Mouse (Mus musculus) forebrain, embryonic 14.5 days (tissue): ENCODE results near the gene Gm5796. TPM values are rescaled to one million over a fixed set of nuclear protein-coding genes. Genes with fewer than 3 reads are reported as not detected.
"Not testable (repeated sequence)": the region's sequence is repeated elsewhere in the genome, so short reads cannot be mapped to it uniquely, and the experiment has no call there.

Experiments
- ATAC-seq: fragments of 200-750 bp; cut with Nextera tagmentation; 2 replicates; pipeline ENCODE4 v1.8.0; 2017; ENCODE audit warnings: mild to moderate bottlenecking, moderate library complexity
- DNase-seq: peaks from one replicate; pipeline ENCODE4 v3.0.0-alpha.2; 2015; ENCODE audit warnings: low spot score
- H3K27ac ChIP-seq: fragments of 300-500 bp; sonication (generic); 2 replicates; pipeline ENCODE4 v1.5.1; 2014; ENCODE audit warnings: low read depth, mild to moderate bottlenecking, control low read depth, low read length, moderate library complexity
- H3K27me3 ChIP-seq: fragments of 300-500 bp; sonication (generic); replicated peaks from 2 replicates; pipeline ENCODE4 v1.6.1; 2014; ENCODE audit warnings: low read length, control low read depth, mixed read lengths; ENCODE audit not compliant: control insufficient read depth, insufficient read depth
- H3K36me3 ChIP-seq: fragments of 300-500 bp; sonication (generic); 2 replicates; pipeline ENCODE4 v1.6.1; 2014; ENCODE audit warnings: low read length, control low read depth; ENCODE audit not compliant: control insufficient read depth, insufficient read depth
- H3K4me1 ChIP-seq: fragments of 300-500 bp; sonication (generic); 2 replicates; pipeline ENCODE4 v1.6.1; 2014; ENCODE audit warnings: antibody characterized with exemption, low read length, control low read depth; ENCODE audit not compliant: control insufficient read depth, insufficient read depth
- H3K4me2 ChIP-seq: fragments of 300-500 bp; sonication (generic); 2 replicates; pipeline ENCODE4 v1.6.1; 2014; ENCODE audit warnings: mild to moderate bottlenecking, control low read depth, low read length
- H3K4me3 ChIP-seq: fragments of 300-500 bp; sonication (generic); 2 replicates; pipeline ENCODE4 v1.5.1; 2014; ENCODE audit warnings: low read depth, low read length, control low read depth
- H3K9ac ChIP-seq: fragments of 300-500 bp; sonication (generic); 2 replicates; pipeline ENCODE4 v1.6.1; 2014; ENCODE audit warnings: mild to moderate bottlenecking, low read length, control low read depth, moderate library complexity
- H3K9me3 ChIP-seq: fragments of 300-500 bp; sonication (generic); replicated peaks from 2 replicates; pipeline ENCODE4 v1.6.1; 2016; ENCODE audit warnings: low read length, control low read depth, mixed read lengths; ENCODE audit not compliant: control insufficient read depth
- whole genome bisulfite sequencing: fragments of 180-500 bp; shearing (Covaris S2); extraction: QIAGEN DNeasy Blood & Tissue Kit; methylation state at CpG from one replicate; pipeline ENCODE4 v1.1.7; 2014; 5-methylcytosine and 5-hydroxymethylcytosine counted together
- polyA plus RNA-seq: library from polyadenylated mRNA; unstranded; fragments of >200 nt; fragmentation: Nextera tagmentation; extraction: Ambion mirVana; gene quantifications from 2 replicates; pipeline ENCODE4 v1.2.1, GENCODE M21; 2014

Gm5796 gene
- 3.1 and 4.1 TPM in 2 replicates for polyA plus RNA-seq

DNA sequence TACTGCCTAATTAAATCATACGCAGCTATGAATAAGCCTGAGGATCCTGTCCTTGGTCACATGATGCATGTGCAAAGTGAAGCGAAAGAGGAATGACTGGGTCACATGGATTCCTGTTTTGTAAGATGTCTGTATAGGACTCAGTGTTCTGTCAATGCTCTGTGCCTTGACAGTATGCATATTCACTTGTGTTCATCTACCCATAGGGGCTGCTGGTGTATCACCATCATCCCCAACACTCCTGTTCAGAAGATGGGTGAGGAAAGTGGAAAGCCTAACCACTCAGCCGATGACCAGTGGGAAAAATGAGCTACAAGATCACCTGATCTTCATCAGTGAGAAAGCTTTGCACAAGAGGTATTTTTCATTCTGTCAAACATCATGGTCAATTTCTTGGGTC lies at the start of gene Gm5796:
Gm5796 (plus strand) TSS at position 301 of the 400 bp plus-strand sequence.
- WGBS: 83% methylated on average over 1 of the region's 3 CpGs
- not testable (repeated sequence) for H3K4me1 ChIP-seq

DNA sequence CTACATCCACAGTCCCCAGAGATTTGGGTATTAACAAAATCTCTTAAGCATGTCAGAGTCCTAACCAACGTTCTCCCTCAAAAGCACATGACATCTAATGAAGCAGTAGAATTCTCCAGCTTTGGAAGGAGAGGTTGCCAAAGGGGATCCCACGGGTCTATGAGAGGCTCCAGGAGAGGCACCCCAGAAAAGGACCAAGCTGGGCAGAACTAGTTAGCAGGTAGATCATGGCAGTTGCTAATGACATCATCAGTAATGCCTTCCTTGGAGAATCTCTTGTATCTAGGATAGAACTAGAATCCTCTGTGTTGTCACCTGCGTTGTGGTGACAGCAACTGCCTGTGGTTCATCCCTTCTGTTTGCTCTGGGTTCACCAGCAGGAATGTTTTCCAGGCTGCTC lies 25.6 kb upstream of the Gm5796 start, which contains the start of gene Gm3099:
Gm3099 (plus strand) TSS at position 301 of the 400 bp plus-strand sequence.
- WGBS: 63% methylated on average over 1 of the region's 3 CpGs
- not testable (repeated sequence) for H3K4me1 ChIP-seq, H3K36me3 ChIP-seq, H3K4me3 ChIP-seq, ATAC-seq, DNase-seq, H3K27me3 ChIP-seq, H3K27ac ChIP-seq, H3K4me2 ChIP-seq, H3K9me3 ChIP-seq, H3K9ac ChIP-seq

More for the DNA sequence above, at the start of gene Gm5796:
- not testable (repeated sequence) for DNase-seq, H3K36me3 ChIP-seq, H3K27me3 ChIP-seq, ATAC-seq, H3K4me2 ChIP-seq, H3K27ac ChIP-seq, H3K4me3 ChIP-seq, H3K9me3 ChIP-seq, H3K9ac ChIP-seq

DNA sequence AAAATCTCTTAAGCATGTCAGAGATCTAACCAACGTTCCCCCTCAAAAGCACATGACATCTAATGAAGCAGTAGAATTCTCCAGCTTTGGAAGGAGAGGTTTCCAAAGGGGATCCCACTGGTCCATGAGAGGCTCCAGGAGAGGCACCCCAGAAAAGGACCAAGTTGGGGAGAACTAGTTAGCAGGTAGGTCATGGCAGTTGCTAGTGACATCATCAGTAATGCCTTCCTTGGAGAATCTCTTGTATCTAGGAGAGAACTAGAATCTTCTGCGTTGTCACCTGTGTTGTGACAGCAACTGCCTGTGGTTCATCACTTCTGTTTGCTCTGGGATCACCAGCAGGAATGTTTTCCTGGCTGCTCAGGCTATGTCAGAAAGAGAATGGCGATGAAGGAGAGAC lies 60.1 kb downstream of the Gm5796 start, which contains the start of gene Gm3115:
Gm3115 (plus strand) TSS at position 301 of the 400 bp plus-strand sequence.
- not testable (repeated sequence) for ATAC-seq, H3K4me1 ChIP-seq, H3K4me3 ChIP-seq, H3K4me2 ChIP-seq, H3K27ac ChIP-seq, H3K27me3 ChIP-seq, DNase-seq, H3K36me3 ChIP-seq, H3K9me3 ChIP-seq, H3K9ac ChIP-seq
- 75% methylated on average over 3 of the region's 3 CpGs for WGBS

Other genes with a start within 250 kb of the Gm5796 start
- 2.6 and 4.4 TPM in 2 replicates for gene Gm3002, start 213.9 kb upstream of the Gm5796 start, polyA plus RNA-seq
- gene Gm3033, start 177.7 kb upstream of the Gm5796 start, polyA plus RNA-seq: not detected in 2 replicates
- gene Gm2916, start 139.8 kb upstream of the Gm5796 start, polyA plus RNA-seq: 0.19 TPM in 1 of 2 replicates, not detected in the other
- gene Gm3029, start 92.2 kb upstream of the Gm5796 start, polyA plus RNA-seq: not detected in 2 replicates
- 0.56 and 0.94 TPM in 2 replicates for gene Gm3095, start 60.4 kb upstream of the Gm5796 start, polyA plus RNA-seq
- gene Gm3099, start 25.5 kb upstream of the Gm5796 start, polyA plus RNA-seq: not detected in 2 replicates
- not detected in 2 replicates for gene Gm3115, start 60.2 kb downstream of the Gm5796 start, polyA plus RNA-seq
- 3.4 and 4.1 TPM in 2 replicates for gene Gm8108, start 86.6 kb downstream of the Gm5796 start, polyA plus RNA-seq
- not detected in 2 replicates for gene Gm3127, start 141.1 kb downstream of the Gm5796 start, polyA plus RNA-seq
- gene Gm2974, start 158.6 kb downstream of the Gm5796 start, polyA plus RNA-seq: 6.9 and 7.9 TPM in 2 replicates
- gene Gm3138, start 225.7 kb downstream of the Gm5796 start, polyA plus RNA-seq: not detected in 2 replicates